Mouse (Mus musculus) cortical plate, adult 2 months (tissue): ENCODE data around the gene Egfl6. TPM values are rescaled to one million over a fixed set of nuclear protein-coding genes. Genes with fewer than 3 reads are reported as not detected.

Experiments
- H3K27ac ChIP-seq: fragments of 200-500 bp; 2 replicates; pipeline ENCODE4 v1.5.1; 2012; ENCODE audit warnings: low read length, control low read depth, inconsistent platforms; ENCODE audit not compliant: insufficient read depth
- H3K4me1 ChIP-seq: fragments of 200-500 bp; 2 replicates; pipeline ENCODE4 v1.6.1; 2011; ENCODE audit warnings: low read length; ENCODE audit not compliant: control insufficient read depth, insufficient read depth
- H3K4me3 ChIP-seq: fragments of 200-500 bp; 2 replicates; pipeline ENCODE4 v1.5.1; 2011; ENCODE audit warnings: mild to moderate bottlenecking, low read length, control low read depth; ENCODE audit not compliant: insufficient read depth
- CTCF ChIP-seq: fragments of 200-500 bp; IDR thresholded peaks from 2 replicates; pipeline ENCODE4 v1.5.1; 2011; ENCODE audit warnings: mild to moderate bottlenecking, control low read depth, low read length; ENCODE audit not compliant: insufficient read depth; ENCODE audit errors: extremely low read depth
- POLR2A ChIP-seq: fragments of 200-500 bp; IDR thresholded peaks from 2 replicates; pipeline ENCODE4 v1.6.1; 2011; ENCODE audit warnings: mild to moderate bottlenecking, low read length, control low read depth; ENCODE audit not compliant: insufficient read depth; ENCODE audit errors: extremely low read depth
- polyA plus RNA-seq: library from polyadenylated mRNA; depleted of rRNA; stranded (reverse); fragments of >200 nt; gene quantifications from 2 replicates; pipeline ENCODE4 v1.2.3, GENCODE M21; 2012

Gene Egfl6
- polyA plus RNA-seq, 1 experiment = 2.1 TPM

DNA sequence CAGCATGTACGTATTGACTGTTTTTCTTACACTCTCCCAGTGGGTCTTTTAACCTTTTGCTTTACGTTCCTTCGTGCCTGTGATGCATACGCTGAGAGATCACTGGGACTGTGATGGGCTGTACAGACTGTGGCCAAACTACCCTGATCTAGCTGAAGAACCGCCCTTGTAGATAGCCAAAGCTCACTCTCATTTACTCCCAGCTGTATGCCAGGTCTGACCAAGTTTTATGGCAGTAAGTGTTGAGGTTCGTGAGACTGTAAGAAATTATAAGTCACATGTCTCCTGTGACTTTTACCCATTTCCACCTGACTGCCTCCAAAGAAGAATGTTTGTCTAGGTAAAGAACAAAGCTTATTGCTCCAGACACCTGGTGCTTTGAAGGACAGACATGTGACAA lies 19.5 kb downstream of the Egfl6 start:
- no peak for TF ChIP-seq POLR2A
- Histone ChIP-seq H3K4me1 (no peaks in the 10 kb centered on the region), H3K27ac (no peak overlapping the region), H3K4me3 (no peak overlapping the region)

DNA sequence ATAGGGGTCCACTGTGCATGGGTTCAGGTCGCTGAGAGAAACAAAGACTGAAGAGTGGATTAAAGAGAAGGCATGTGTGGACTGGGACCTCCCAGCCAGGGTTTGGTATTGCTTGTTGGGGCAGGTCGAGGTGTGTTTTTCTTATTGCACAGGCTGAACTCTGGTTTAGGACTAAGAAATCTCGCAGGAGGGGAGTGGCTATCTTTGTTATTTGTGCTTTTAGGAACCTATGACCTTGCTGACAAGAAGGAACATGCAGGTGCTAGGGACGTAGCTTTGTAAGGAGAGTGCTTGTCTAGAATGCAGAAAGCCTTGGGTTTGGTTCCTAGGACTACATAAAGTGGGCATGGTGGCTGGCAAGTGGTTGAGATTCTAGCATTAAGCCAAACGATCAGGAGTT lies 20.1 kb downstream of the Egfl6 start:
- TF ChIP-seq POLR2A = no peak
- no peak for TF ChIP-seq CTCF
- H3K4me1 ChIP-seq = no peaks in the 10 kb centered on the region
- H3K4me3 ChIP-seq = no peak overlapping the region
- H3K27ac ChIP-seq = no peak overlapping the region

DNA sequence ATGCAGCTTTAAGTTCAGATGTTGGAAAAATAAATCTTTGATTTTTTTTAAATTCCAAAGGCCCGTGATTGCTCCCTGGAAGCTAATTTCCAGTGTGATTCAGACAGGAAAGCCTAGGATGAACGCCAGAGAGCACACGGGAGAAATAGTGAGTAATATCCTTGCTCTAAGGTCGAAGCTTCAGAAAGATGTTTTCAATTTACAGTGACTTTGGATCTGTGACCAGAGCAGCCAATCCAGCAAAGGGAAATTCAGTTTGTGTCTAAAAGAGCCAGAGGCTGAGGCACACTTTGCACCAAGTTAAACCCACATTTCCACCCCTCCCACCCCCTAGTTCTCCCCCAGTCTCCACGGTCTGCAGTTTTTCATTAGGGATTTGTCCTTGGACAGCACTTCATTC lies 20.6 kb downstream of the Egfl6 start:
- no peaks in the 10 kb centered on the region for H3K4me1 ChIP-seq
- H3K4me3 ChIP-seq = no peak overlapping the region
- H3K27ac ChIP-seq = no peak overlapping the region
- TF ChIP-seq CTCF (no peak), POLR2A (no peak)

GRCm38 (mm10) chrX:166559333-166559732 lies 26.2 kb downstream of the Egfl6 start:
- no peaks in the 10 kb centered on the region for H3K4me1 ChIP-seq
- no peak for TF ChIP-seq POLR2A
- no peak for TF ChIP-seq CTCF
- H3K27ac ChIP-seq = no peak overlapping the region
- H3K4me3 ChIP-seq = no peak overlapping the region

DNA sequence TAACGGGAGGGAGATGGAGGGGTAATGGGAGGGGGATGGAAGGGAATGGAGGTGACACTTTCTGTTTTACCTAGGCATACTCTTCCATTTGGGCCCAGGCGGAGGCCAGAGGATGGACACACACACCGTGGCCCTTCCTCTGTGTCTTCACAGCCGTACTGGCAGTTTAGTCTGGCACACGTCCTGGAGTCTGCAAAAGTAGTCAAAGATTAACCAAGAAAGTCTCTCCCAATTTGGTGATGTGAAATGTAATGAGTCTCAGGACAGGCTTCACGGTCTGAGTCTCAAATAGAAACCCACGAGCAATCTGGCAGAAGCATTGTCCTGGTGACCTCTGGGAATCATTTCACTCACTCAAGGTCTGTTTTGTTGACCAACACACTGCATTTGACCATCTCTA lies 33.2 kb downstream of the Egfl6 start:
- H3K27ac ChIP-seq = no peak overlapping the region
- TF ChIP-seq CTCF = no peak
- no peak for TF ChIP-seq POLR2A
- H3K4me1 ChIP-seq = no peaks in the 10 kb centered on the region
- H3K4me3 ChIP-seq = no peak overlapping the region

DNA sequence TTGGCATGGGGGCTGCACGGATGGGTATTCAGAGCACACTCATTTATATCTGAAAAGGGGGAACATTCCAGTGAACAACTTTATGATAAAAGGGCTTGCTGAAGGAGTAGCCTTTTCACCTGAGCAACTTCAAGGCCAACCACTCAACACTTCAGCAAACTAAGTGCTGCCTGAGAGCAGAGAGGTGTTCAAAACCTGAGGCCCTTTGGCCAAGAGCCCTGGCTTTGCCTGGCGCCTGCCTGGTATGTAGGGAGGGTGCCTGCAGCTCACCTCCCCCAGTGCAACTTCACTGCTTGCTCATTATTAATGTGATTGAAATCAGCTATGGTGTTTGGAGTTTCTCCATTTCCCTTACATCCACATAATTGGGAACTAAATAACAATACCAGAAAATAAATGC lies 39.0 kb downstream of the Egfl6 start:
- H3K4me1 ChIP-seq = no peaks in the 10 kb centered on the region
- H3K4me3 ChIP-seq = no peak overlapping the region
- TF ChIP-seq POLR2A (no peak), CTCF (no peak)

GRCm38 (mm10) chrX:166535138-166535537 lies 50.4 kb downstream of the Egfl6 start:
- no peaks in the 10 kb centered on the region for H3K4me1 ChIP-seq
- TF ChIP-seq CTCF (no peak), POLR2A (no peak)

More for the DNA sequence above, 39.0 kb downstream of the Egfl6 start:
- no peak overlapping the region for H3K27ac ChIP-seq

DNA sequence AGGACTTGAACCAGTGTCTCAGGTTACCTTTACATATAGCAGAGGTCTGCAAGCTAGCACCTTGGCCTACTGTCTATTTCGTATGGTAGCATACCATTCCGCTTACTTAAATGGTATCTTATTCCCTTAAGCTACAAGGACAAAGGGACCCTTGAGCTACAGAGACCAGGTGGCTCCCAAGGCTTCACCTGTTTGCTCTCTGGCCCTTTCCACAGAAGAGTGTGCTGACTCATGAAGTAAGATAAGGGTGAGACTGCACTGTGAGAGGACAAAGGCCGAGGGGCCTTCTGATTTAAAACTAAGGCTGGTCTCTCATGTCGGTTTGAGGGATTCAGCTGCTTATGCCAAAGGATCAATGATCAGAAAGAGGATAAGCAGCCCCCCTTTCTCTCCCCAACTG lies 52.1 kb downstream of the Egfl6 start:
- no peak overlapping the region for H3K4me3 ChIP-seq
- H3K4me1 ChIP-seq = no peaks in the 10 kb centered on the region
- TF ChIP-seq POLR2A (no peak), CTCF (no peak)
- no peak overlapping the region for H3K27ac ChIP-seq

More at GRCm38 (mm10) chrX:166535138-166535537, 50.4 kb downstream of the Egfl6 start:
- Histone ChIP-seq H3K4me3 (no peak overlapping the region), H3K27ac (no peak overlapping the region)

- TF ChIP-seq CTCF (no peak), POLR2A (no peak)
- H3K4me1 ChIP-seq = no peaks in the 10 kb centered on the region
- no peak overlapping the region for H3K27ac ChIP-seq
- H3K4me3 ChIP-seq = no peak overlapping the region
Measured at GRCm38 (mm10) chrX:166531671-166532070, 53.8 kb downstream of the Egfl6 start.

DNA sequence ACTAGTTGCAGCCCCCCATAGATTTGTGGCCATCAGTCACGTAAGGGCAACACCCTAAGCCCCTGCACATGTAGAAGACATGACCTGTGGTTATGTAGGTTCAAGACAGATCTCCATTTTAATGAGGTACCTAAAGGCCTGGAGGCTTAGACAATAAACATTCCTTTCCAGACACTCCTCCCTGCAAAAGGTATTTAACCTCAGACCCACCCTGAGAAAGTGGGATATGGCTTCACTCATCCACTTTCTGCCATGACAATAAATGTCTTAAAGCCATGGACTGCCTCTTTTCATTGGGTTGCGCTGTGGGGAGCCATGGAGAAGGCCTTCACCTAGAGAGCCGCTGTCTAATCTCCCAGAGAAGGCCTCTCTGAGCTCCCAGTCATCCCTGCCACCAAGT lies 57.4 kb downstream of the Egfl6 start:
- Histone ChIP-seq H3K4me3 (no peak overlapping the region), H3K27ac (no peak overlapping the region), H3K4me1 (no peaks in the 10 kb centered on the region)
- TF ChIP-seq POLR2A (no peak), CTCF (no peak)
